Mouse (Mus musculus): ENCODE measurements at regions not wholly inside any gene's neighbourhood (a gene's known extent, or its start where the extent isn't known, plus 50 kb on each side); places are given as distances from the start of the nearest gene placed in this dataset.

GRCm38 (mm10) chr12:28997474-28998192, 246.0 kb downstream of the Eipr1 start:
- Histone ChIP-seq H3K4me1 (ENCODE audit: control insufficient read depth, insufficient read depth, low read length) (no peaks in the 10 kb centered on the region), H3K36me3 (ENCODE audit: control insufficient read depth, insufficient read depth, low read length) (no peaks in the 10 kb centered on the region), H3K9ac (ENCODE audit: low read depth, low read length) (no peak overlapping the region), H3K27ac (no peak overlapping the region), H3K4me3 (no peak overlapping the region), H3K79me2 (replicated peaks; ENCODE audit: control insufficient read depth, insufficient read depth, low read length) (no peaks in the 10 kb centered on the region), H3K27me3 (ENCODE audit: control insufficient read depth, insufficient read depth, low read length) (no peaks in the 10 kb centered on the region)
- WGBS = 76% methylated on average over 15 of the region's 15 CpGs
- TF ChIP-seq EP300 (IDR thresholded peaks at IDR 0.05; ENCODE audit: insufficient read depth, low read depth, low read length) (no peak), CTCF (IDR thresholded peaks at IDR 0.05) (no peak), POLR2A (IDR thresholded peaks at IDR 0.05; ENCODE audit: insufficient read depth, low read depth, low read length) (no peak)
- DNase-seq = no peak
- intact Hi-C loops (cut with DNase I) = no loop called here

GRCm38 (mm10) chr12:28999963-29000451, 248.4 kb downstream of the Eipr1 start:
- no peaks in the 10 kb centered on the region for H3K36me3 ChIP-seq (ENCODE audit: control insufficient read depth, insufficient read depth, low read length)
- intact Hi-C loops (cut with DNase I) = no loop called here
- H3K9ac ChIP-seq (ENCODE audit: low read depth, low read length) = no peak overlapping the region
- 30% methylated on average over 6 of the region's 6 CpGs for WGBS
- H3K4me1 ChIP-seq (ENCODE audit: control insufficient read depth, insufficient read depth, low read length) = no peaks in the 10 kb centered on the region
- H3K79me2 ChIP-seq (replicated peaks; ENCODE audit: control insufficient read depth, insufficient read depth, low read length) = no peaks in the 10 kb centered on the region
- no peak overlapping the region for H3K4me3 ChIP-seq
- DNase-seq = no peak
- no peaks in the 10 kb centered on the region for H3K27me3 ChIP-seq (ENCODE audit: control insufficient read depth, insufficient read depth, low read length)
- no peak for TF ChIP-seq POLR2A (IDR thresholded peaks at IDR 0.05; ENCODE audit: insufficient read depth, low read depth, low read length)
- no peak for TF ChIP-seq EP300 (IDR thresholded peaks at IDR 0.05; ENCODE audit: insufficient read depth, low read depth, low read length)
- no peak for TF ChIP-seq CTCF (IDR thresholded peaks at IDR 0.05)
- H3K27ac ChIP-seq = no peak overlapping the region

GRCm38 (mm10) chr12:29004504-29004903, 252.9 kb downstream of the Eipr1 start:
- no peak overlapping the region for H3K4me3 ChIP-seq
- no peaks in the 10 kb centered on the region for H3K79me2 ChIP-seq (replicated peaks; ENCODE audit: control insufficient read depth, insufficient read depth, low read length)
- 79% methylated on average over 13 of the region's 13 CpGs for WGBS
- no peak for TF ChIP-seq CTCF (IDR thresholded peaks at IDR 0.05)
- no peak for TF ChIP-seq EP300 (IDR thresholded peaks at IDR 0.05; ENCODE audit: insufficient read depth, low read depth, low read length)
- TF ChIP-seq POLR2A (IDR thresholded peaks at IDR 0.05; ENCODE audit: insufficient read depth, low read depth, low read length) = no peak
- H3K9ac ChIP-seq (ENCODE audit: low read depth, low read length) = no peak overlapping the region
- no peaks in the 10 kb centered on the region for H3K4me1 ChIP-seq (ENCODE audit: control insufficient read depth, insufficient read depth, low read length)
- no peaks in the 10 kb centered on the region for H3K36me3 ChIP-seq (ENCODE audit: control insufficient read depth, insufficient read depth, low read length)
- intact Hi-C loops (cut with DNase I) = no loop called here
- no peak for DNase-seq
- no peak overlapping the region for H3K27ac ChIP-seq
- no peaks in the 10 kb centered on the region for H3K27me3 ChIP-seq (ENCODE audit: control insufficient read depth, insufficient read depth, low read length)

GRCm38 (mm10) chr12:29014601-29015000, 263.0 kb downstream of the Eipr1 start:
- 88% methylated on average over 9 of the region's 9 CpGs for WGBS
- intact Hi-C loops (cut with DNase I) = no loop called here
- H3K4me3 ChIP-seq = no peak overlapping the region

GRCm38 (mm10) chr12:29015200-29015862, 263.7 kb downstream of the Eipr1 start:
- Histone ChIP-seq H3K27me3 (ENCODE audit: control insufficient read depth, insufficient read depth, low read length) (no peaks in the 10 kb centered on the region), H3K36me3 (ENCODE audit: control insufficient read depth, insufficient read depth, low read length) (no peaks in the 10 kb centered on the region), H3K4me1 (ENCODE audit: control insufficient read depth, insufficient read depth, low read length) (no peaks in the 10 kb centered on the region), H3K9ac (ENCODE audit: low read depth, low read length) (no peak overlapping the region), H3K4me3 (no peak overlapping the region), H3K27ac (no peak overlapping the region), H3K79me2 (replicated peaks; ENCODE audit: control insufficient read depth, insufficient read depth, low read length) (no peaks in the 10 kb centered on the region)
- intact Hi-C loops (cut with DNase I) = no loop called here
- TF ChIP-seq CTCF (IDR thresholded peaks at IDR 0.05) (no peak), EP300 (IDR thresholded peaks at IDR 0.05; ENCODE audit: insufficient read depth, low read depth, low read length) (no peak), POLR2A (IDR thresholded peaks at IDR 0.05; ENCODE audit: insufficient read depth, low read depth, low read length) (no peak)
- 57% methylated on average over 10 of the region's 10 CpGs for WGBS
- no peak for DNase-seq

More at GRCm38 (mm10) chr12:29014601-29015000, 263.0 kb downstream of the Eipr1 start:
- no peak for TF ChIP-seq EP300 (IDR thresholded peaks at IDR 0.05; ENCODE audit: insufficient read depth, low read depth, low read length)
- TF ChIP-seq CTCF (IDR thresholded peaks at IDR 0.05) = no peak
- TF ChIP-seq POLR2A (IDR thresholded peaks at IDR 0.05; ENCODE audit: insufficient read depth, low read depth, low read length) = no peak
- no peak overlapping the region for H3K27ac ChIP-seq
- DNase-seq = no peak
- H3K36me3 ChIP-seq (ENCODE audit: control insufficient read depth, insufficient read depth, low read length) = no peaks in the 10 kb centered on the region
- H3K4me1 ChIP-seq (ENCODE audit: control insufficient read depth, insufficient read depth, low read length) = no peaks in the 10 kb centered on the region
- no peaks in the 10 kb centered on the region for H3K27me3 ChIP-seq (ENCODE audit: control insufficient read depth, insufficient read depth, low read length)
- H3K9ac ChIP-seq (ENCODE audit: low read depth, low read length) = no peak overlapping the region
- H3K79me2 ChIP-seq (replicated peaks; ENCODE audit: control insufficient read depth, insufficient read depth, low read length) = no peaks in the 10 kb centered on the region

GRCm38 (mm10) chr12:29021152-29021551, 269.5 kb downstream of the Eipr1 start:
- H3K27me3 ChIP-seq (ENCODE audit: control insufficient read depth, insufficient read depth, low read length) = no peaks in the 10 kb centered on the region
- H3K79me2 ChIP-seq (replicated peaks; ENCODE audit: control insufficient read depth, insufficient read depth, low read length) = no peaks in the 10 kb centered on the region
- no peaks in the 10 kb centered on the region for H3K4me1 ChIP-seq (ENCODE audit: control insufficient read depth, insufficient read depth, low read length)
- no peak overlapping the region for H3K4me3 ChIP-seq
- WGBS = 54% methylated on average over 5 of the region's 5 CpGs
- intact Hi-C loops (cut with DNase I) = no loop called here
- no peak overlapping the region for H3K27ac ChIP-seq
- no peaks in the 10 kb centered on the region for H3K36me3 ChIP-seq (ENCODE audit: control insufficient read depth, insufficient read depth, low read length)
- TF ChIP-seq EP300 (IDR thresholded peaks at IDR 0.05; ENCODE audit: insufficient read depth, low read depth, low read length) (no peak), CTCF (IDR thresholded peaks at IDR 0.05) (no peak), POLR2A (IDR thresholded peaks at IDR 0.05; ENCODE audit: insufficient read depth, low read depth, low read length) (no peak)
- DNase-seq = no peak
- no peak overlapping the region for H3K9ac ChIP-seq (ENCODE audit: low read depth, low read length)

Measured in heart, adult 2 months (tissue).